Mouse (Mus musculus) hindbrain, embryonic 12.5 days (tissue): ENCODE data around the gene C730034F03Rik. TPM values are rescaled to one million over a fixed set of nuclear protein-coding genes. Genes with fewer than 3 reads are reported as not detected.

Experiments
- polyA plus RNA-seq: library from polyadenylated mRNA; unstranded; fragments of >200 nt; fragmentation: Nextera tagmentation; extraction: Ambion mirVana; gene quantifications from 2 replicates; pipeline ENCODE4 v1.2.1, GENCODE M21; 2016

Gene C730034F03Rik
- polyA plus RNA-seq, 1 experiment from 2014 or later: 4.6 TPM

Other genes with a start within 250 kb of the C730034F03Rik start
- 167 and 169 TPM in 2 replicates for gene Plxnb2, start 248.8 kb upstream of the C730034F03Rik start, polyA plus RNA-seq
- 54.6 and 57.7 TPM in 2 replicates for gene Dennd6b, start 233.1 kb upstream of the C730034F03Rik start, polyA plus RNA-seq
- gene Ppp6r2, start 218.0 kb upstream of the C730034F03Rik start, polyA plus RNA-seq: 62.3 and 65.2 TPM in 2 replicates
- gene Sbf1, start 114.3 kb upstream of the C730034F03Rik start, polyA plus RNA-seq: 81.1 and 95.5 TPM in 2 replicates
- gene Adm2, start 106.9 kb upstream of the C730034F03Rik start, polyA plus RNA-seq: not detected in 2 replicates
- gene Miox, start 95.2 kb upstream of the C730034F03Rik start, polyA plus RNA-seq: not detected in 2 replicates
- 42.5 and 47.3 TPM in 2 replicates for gene Lmf2, start 73.9 kb upstream of the C730034F03Rik start, polyA plus RNA-seq
- gene Ncaph2, start 73.9 kb upstream of the C730034F03Rik start, polyA plus RNA-seq: 140 and 151 TPM in 2 replicates
- 4.9 and 6.5 TPM in 2 replicates for gene Sco2, start 55.7 kb upstream of the C730034F03Rik start, polyA plus RNA-seq
- 1.4 and 1.6 TPM in 2 replicates for gene Tymp, start 52.5 kb upstream of the C730034F03Rik start, polyA plus RNA-seq
- gene Odf3b, start 50.3 kb upstream of the C730034F03Rik start, polyA plus RNA-seq: 2.6 and 3.2 TPM in 2 replicates
- gene Klhdc7b, start 44.7 kb upstream of the C730034F03Rik start, polyA plus RNA-seq: not detected in 2 replicates
- gene Syce3, start 19.1 kb upstream of the C730034F03Rik start, polyA plus RNA-seq: not detected in 2 replicates
- gene Cpt1b, start 3.7 kb upstream of the C730034F03Rik start, polyA plus RNA-seq: 1.2 TPM in 2 replicates
- not detected in 2 replicates for gene Gm44502, start 107 bp downstream of the C730034F03Rik start, polyA plus RNA-seq
- gene Chkb, start 319 bp downstream of the C730034F03Rik start, polyA plus RNA-seq: 67.4 and 72.0 TPM in 2 replicates
- 53.3 and 56.7 TPM in 2 replicates for gene Mapk8ip2, start 24.3 kb downstream of the C730034F03Rik start, polyA plus RNA-seq
- gene Arsa, start 47.8 kb downstream of the C730034F03Rik start, polyA plus RNA-seq: 19.5 and 19.8 TPM in 2 replicates
- 7.5 and 8.1 TPM in 2 replicates for gene Shank3, start 70.0 kb downstream of the C730034F03Rik start, polyA plus RNA-seq
- 1.2 and 1.3 TPM in 2 replicates for gene Acr, start 138.7 kb downstream of the C730034F03Rik start, polyA plus RNA-seq
- 61.3 and 71.5 TPM in 2 replicates for gene Rabl2, start 162.3 kb downstream of the C730034F03Rik start, polyA plus RNA-seq